Mouse (Mus musculus): ENCODE results near the gene Cish.

DNA sequence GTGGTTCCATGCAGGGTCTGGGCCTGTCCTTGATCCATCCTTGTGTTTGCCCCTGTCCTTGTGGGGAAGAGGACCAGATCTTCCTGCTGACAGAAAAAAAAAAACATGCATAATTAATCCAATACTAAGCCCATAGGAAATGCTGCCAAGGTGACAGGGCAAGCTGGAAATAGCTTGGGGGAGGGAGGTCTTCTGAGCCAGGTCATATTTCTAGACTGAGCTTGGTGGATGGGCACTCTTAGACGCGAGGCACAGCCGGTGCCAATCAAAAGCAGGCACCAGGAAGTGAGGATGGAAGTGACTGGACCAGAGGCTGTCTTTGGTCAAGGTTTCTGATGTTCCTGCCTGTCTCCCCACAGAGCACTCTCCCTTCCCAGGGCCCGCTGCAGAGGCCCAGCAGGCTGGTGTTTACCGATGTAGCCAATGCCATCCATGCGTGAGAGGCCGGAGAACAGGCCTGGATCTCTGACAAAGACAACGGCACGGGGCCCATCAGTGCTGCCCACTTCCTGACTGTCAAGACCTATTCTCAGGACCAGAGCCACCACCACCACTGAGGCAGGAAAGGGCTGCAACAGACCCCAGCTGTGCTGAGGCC is 51.9 kb downstream of the Cish start:
- TF ChIP-seq POLR2AphosphoS2 (IDR thresholded peaks at IDR 0.05; ENCODE audit: insufficient read length, low read depth), result no peak
- TF ChIP-seq REST (IDR thresholded peaks at IDR 0.05; ENCODE audit: insufficient read depth, insufficient read length), result no peak
- TF ChIP-seq POLR2A (IDR thresholded peaks at IDR 0.05; ENCODE audit: insufficient read length, low read depth), result no peak
- TF ChIP-seq TCF12 (IDR thresholded peaks at IDR 0.05; ENCODE audit: insufficient read depth, poor library complexity, severe bottlenecking), result no peak
- no peak for TF ChIP-seq TCF3 (IDR thresholded peaks at IDR 0.05; ENCODE audit: insufficient read length, low read depth)
- no peak for TF ChIP-seq USF1 (IDR thresholded peaks at IDR 0.05; ENCODE audit: low read depth)
- TF ChIP-seq SRF (IDR thresholded peaks at IDR 0.05; ENCODE audit: control insufficient read depth, insufficient read length, low read depth), result no peak
- TF ChIP-seq MAX (IDR thresholded peaks at IDR 0.05; ENCODE audit: low read depth), result no peak
- TF ChIP-seq MYOG (IDR thresholded peaks at IDR 0.05; ENCODE audit: control insufficient read depth in 1 of 3, insufficient read depth in 1 of 3, insufficient read length in 2 of 3, low read depth in 2 of 3), result no peak
- no peak for TF ChIP-seq MYOD1 (IDR thresholded peaks at IDR 0.05; ENCODE audit: control insufficient read depth in 1 of 3, insufficient read length in 2 of 3, low read depth in 2 of 3)
- no peak for TF ChIP-seq CEBPB (IDR thresholded peaks at IDR 0.05; ENCODE audit: insufficient read depth, poor library complexity, severe bottlenecking)

Measured in myocyte (in vitro differentiated cells).